Mouse (Mus musculus): ENCODE results near the gene Rpl18a.

The Rpl18a gene

DNA sequence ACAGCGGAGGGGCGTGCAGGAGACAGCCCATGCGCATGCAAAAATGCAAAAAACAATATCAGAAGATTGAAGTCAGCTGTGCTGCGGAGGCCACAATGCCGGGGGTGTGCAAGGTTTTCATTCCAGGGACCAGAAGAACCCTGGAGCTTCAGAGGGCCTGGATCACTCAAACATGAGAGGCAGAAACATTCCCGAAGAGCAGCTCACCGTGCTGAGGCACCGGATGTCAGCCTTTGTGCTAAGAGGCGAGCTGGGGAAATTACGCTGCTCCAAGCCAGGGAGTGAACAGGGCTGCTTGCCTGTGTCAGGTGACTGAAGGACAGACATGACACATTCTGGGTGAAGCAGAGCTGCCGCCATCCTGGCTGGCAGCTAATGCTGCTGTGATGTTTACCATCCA is 16.7 kb downstream of the Rpl18a start:
- peak; percentile 52 for DNase-seq (ENCODE audit: low spot score)

- DNase-seq (ENCODE audit: low spot score): peak; percentile 62
Measured at GRCm38 (mm10) chr8:70880126-70880525, 17.1 kb downstream of the Rpl18a start.

DNA sequence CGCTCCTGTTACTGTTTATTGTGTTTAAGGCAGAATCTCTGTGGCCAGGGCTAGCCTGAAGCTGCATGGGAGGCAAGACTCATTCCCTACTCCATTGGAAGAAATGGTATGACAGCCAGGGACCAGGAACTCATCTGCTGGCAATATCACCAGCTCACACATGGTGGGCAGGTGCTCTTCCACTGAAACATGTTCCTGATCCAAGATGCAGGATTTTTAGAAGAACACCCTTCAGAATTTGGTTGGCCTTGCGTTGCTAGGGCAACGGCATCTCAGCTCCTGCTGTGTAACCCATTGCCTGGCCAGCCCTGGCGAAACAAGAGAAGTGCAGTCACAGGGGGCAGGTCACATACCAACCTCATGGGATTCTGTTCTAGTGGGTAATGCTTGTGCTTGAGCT is 17.7 kb downstream of the Rpl18a start:
- DNase-seq (ENCODE audit: low spot score): no peak

- no peak for DNase-seq (ENCODE audit: low spot score)
Measured at GRCm38 (mm10) chr8:70878178-70878577, 19.0 kb downstream of the Rpl18a start.

DNA sequence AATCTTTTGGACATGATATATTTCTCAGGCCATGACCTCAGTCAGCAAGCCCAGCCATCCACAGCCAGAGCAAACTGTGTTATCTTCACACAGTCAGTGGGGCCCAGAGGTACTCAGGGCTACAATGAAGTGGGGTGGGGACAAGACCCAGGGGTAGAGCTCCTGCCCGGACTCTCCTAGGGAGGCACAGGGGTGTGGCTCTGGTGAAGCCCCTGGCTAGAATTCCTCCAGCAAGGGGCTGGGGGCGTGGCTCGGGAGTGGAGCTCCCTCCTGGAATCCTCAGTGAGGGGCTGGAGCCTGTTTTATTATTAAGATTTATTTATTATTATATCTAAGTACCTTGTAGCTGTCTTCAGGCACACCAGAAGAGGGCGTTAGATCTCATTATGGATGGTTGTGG is 20.8 kb downstream of the Rpl18a start:
- no peak for DNase-seq (ENCODE audit: low spot score)

DNA sequence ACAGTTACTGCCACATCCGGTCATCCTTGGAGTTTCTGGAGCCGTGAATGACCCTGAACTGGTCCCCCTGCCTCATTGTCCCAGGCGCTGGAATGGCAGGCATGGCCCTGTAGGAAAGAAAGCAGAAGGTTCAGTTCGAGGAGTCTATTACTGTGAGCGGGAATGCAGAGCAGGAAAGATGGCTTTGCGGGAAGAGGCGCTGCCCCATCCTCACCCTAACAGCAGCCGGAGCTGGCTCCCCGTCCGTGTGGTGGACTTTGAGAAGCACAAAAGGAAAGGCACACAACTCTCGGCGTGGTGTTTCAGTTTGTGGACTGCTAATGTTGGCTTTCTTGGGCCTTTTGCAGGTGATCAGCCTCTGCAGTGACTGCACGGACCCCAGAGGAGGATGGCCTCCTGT is 22.8 kb downstream of the Rpl18a start:
- DNase-seq (ENCODE audit: low spot score): no peak

GRCm38 (mm10) chr8:70873364-70873985 is 23.7 kb downstream of the Rpl18a start, which contains the start of gene Ccdc124:
TSS of gene Ccdc124 (minus strand) at chr8:70873935.
- peak; percentile 97 for DNase-seq (ENCODE audit: low spot score)

- DNase-seq (ENCODE audit: low spot score): no peak
Measured at GRCm38 (mm10) chr8:70872643-70873363, 24.4 kb downstream of the Rpl18a start.

DNA sequence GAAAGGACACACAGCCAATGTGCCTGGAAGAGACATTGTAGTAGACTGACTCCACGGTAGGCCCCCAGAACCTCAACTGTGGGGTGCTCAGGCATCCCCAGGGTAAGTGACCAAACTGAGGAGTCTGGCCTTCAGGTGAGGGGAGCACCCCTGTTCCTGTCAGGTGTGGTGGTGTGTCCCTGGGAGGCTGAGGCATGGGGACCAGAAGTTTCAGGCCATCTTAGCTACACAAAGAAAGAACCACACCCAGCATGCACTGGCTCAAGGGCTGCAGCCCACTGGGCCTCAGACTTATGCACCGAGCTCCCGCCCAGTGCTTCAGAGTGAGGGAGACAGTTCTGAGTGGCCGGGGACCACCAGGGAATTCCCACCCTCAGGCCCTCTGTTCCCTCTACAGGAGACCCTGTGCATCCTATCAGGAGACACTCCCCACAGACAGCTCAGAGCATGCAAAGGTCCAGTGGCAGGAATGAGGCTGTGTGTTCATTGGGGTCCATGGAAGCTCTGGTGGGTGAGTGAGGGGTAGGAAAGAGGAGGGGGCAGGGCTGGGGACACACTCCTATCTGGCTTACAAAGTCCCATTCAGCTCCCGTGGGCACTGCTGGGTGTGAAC is 25.9 kb downstream of the Rpl18a start:
- no peak for DNase-seq (ENCODE audit: low spot score)

GRCm38 (mm10) chr8:70869601-70870041 is 27.6 kb downstream of the Rpl18a start:
- DNase-seq (ENCODE audit: low spot score): peak; percentile 78

- DNase-seq (ENCODE audit: low spot score): no peak
Measured at GRCm38 (mm10) chr8:70869199-70869571, 28.0 kb downstream of the Rpl18a start.

DNA sequence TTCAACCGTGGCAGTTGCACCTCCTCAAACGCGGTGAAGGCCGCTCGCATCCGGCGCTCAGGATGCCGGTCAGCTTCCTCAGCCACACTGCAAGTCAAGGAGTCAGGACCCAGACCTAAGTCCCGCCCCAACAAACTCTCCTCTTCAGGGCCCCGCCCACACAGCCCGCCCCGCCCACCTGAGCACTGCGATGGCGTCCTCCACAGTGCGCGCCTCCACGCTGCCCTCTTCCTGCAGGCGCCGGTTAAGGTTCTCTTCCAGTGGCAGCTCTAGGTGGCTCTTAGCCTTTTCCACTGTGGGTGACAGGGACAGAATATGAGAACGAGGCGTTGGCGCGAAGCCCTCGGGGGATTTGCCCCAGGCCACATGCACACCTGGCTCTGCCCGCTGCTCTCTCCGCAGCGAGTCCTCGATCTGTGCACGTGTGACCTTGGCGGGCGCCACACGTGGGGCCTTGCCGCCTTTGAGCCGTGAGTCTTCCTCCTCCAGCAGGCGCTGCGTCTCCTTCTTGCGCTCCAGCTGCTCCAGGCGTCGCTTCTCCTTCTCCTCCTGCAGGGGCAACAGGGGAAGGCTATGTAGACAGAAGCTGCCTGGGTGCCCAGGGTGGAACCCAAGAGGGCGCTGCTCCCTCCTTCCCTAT is 28.5 kb downstream of the Rpl18a start:
- DNase-seq (ENCODE audit: low spot score): no peak

DNA sequence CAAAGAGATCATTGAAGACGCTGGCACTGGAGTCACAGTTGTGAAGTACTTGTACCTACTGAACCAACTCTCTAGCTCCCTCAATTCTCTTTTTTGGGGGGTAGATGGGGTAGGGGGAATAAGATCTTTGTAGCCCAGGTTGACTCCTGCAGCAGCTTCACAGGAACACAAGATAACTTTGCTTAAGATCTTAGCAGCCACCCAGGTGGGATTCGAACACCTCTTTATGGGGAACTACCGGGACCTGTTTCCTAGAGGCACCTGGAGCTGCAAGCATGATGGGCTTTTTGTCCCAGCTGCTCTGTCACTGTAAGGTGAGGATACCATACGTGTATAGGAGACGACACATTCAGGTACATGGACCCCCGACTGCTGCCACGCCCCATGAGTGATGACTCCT is 30.6 kb downstream of the Rpl18a start:
- DNase-seq (ENCODE audit: low spot score): no peak

- no peak for DNase-seq (ENCODE audit: low spot score)
Measured at GRCm38 (mm10) chr8:70866001-70866520, 31.2 kb downstream of the Rpl18a start.

DNA sequence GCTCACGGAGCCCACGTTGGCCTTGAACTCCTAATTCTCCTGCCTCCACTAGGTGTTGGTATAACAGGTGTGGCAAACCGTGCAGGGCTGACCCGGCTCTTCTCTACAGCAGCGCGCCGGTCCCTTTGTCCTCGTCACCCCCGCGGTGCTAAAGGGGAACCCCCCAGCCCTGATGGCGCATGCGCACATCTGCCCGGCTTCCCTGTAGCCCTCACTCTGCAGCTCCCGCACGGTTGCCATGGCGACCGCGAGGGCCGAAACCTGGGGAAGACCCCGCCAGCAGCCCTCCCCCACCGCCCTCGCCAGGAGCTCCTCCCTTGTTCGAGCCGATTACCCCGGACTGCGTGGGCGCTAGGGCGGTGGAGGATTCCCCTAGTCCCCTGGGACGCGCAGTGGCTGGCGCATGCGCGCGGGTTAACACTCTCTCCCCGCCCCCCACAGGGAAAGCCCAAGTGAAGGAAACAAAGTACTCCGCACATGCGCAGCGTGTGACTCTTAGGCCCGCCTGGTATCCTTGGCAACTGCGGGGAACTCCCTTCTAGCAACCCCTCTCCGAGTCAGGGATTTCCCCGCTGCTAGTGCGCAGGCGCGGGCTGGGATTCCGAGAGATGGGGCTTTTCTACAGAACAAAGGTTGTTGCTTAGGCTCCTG is 31.7 kb downstream of the Rpl18a start:
- peak; percentile 100 for DNase-seq (ENCODE audit: low spot score)

- no peak for DNase-seq (ENCODE audit: low spot score)
Measured at GRCm38 (mm10) chr8:70864712-70865221, 32.4 kb downstream of the Rpl18a start.

DNA sequence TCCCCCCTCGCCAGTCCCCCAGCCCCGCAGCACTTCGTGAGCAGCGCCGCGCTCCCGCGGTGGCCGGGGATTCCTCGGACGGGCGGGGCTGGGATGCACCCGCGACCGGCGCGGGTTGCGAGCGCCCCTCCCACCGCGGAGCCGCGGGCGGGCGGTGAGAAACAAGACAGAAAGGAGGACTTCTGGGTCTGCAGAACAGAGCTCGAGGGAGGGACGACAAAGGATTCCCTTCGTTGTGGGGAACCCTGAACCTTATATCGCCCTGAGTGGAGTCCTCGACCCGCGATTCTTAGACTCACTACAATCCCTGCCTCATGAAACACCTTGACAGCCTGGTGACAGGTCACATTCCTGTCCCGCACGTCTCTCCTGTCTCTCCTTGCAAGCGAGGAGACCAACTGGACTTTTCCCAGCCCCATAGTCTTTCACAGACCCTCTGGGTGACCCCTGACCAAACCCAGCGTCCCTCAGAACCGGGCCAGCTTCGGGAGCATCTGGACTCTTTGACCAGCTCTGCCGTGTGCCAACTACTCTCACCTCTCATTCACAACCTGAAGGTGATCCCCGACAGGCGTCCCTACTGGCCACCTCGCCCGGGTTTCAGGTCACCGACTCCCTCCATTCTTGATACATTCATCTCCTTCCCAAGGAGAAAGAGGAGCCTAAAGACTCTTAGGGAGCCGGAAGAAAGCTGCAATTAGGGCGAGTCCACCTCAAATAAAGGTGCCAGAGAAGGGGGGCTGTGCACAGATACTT is 33.1 kb downstream of the Rpl18a start:
- DNase-seq (ENCODE audit: low spot score): no peak

DNA sequence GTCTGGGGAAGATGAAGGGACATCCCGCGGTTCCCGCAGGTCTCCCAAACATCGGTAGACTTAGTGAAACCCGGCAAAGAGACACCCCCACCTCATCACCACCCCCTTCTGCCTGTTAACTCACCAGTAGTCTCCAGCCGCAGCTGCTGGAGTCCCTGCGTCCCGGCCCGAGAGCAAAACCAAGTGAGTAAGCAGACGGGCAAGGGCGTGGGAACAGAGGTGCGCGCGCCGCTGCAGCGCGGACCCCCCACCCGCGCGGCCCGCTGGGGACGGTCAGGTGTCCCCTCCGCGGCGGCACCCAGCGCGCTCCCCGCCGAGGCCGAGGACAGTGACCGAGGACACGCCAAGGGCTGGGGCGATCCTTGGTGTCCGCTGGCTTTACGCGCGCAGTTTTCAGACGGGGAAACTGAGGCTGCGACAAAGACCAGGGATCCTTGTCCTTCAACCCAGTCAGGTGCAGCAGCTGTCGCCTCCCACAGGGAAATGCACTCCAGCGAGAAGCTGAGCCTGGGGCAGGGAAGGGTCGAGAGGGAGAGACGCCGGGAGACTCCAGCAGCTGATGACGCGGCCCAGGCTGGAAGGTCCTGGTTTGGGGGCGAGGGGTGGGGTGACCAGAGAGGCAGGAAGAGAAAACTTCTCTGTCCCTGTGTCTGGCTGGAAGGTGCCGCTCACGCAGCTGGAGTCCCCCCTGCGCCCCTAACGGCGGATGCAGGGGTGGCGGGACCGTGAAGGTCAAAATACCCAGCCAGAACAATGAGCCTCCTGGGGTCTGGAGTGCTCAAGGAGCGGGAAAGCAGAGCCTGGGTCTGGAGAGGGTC is 34.2 kb downstream of the Rpl18a start, which contains the start of gene Kcnn1:
Gene Kcnn1 (minus strand): TSS at position 435 of the 818 bp plus-strand sequence.
- no peak for DNase-seq (ENCODE audit: low spot score)

GRCm38 (mm10) chr8:70857516-70857915 is 39.7 kb downstream of the Rpl18a start:
- no peak for DNase-seq (ENCODE audit: low spot score)
